Mouse (Mus musculus) embryo, embryonic 10.5 days (tissue): ENCODE data around the gene Ssc4d.

Source experiments
- DNase-seq: peaks from one replicate; pipeline ENCODE4 v3.0.0-alpha.2; 2015; ENCODE audit warnings: low spot score

Ssc4d gene

GRCm38 (mm10) chr5:135940587-135940986 is 33.7 kb downstream of the Ssc4d start:
- no peak for DNase-seq

GRCm38 (mm10) chr5:135935641-135936190 is 38.6 kb downstream of the Ssc4d start:
- no peak for DNase-seq

GRCm38 (mm10) chr5:135935176-135935523 is 39.2 kb downstream of the Ssc4d start:
- no peak for DNase-seq

GRCm38 (mm10) chr5:135934481-135935175 is 39.7 kb downstream of the Ssc4d start, which contains the start of gene Ywhag:
Ywhag (minus strand) TSS chr5:135934616.
- peak; percentile 97 for DNase-seq

GRCm38 (mm10) chr5:135933900-135934441 is 40.4 kb downstream of the Ssc4d start:
- peak; percentile 82 for DNase-seq

GRCm38 (mm10) chr5:135933222-135933899 is 41.0 kb downstream of the Ssc4d start:
- DNase-seq = peak; percentile 22

GRCm38 (mm10) chr5:135932359-135932758 is 42.0 kb downstream of the Ssc4d start:
- DNase-seq = no peak

GRCm38 (mm10) chr5:135931526-135931925 is 42.8 kb downstream of the Ssc4d start:
- DNase-seq = no peak

GRCm38 (mm10) chr5:135929685-135930424 is 44.5 kb downstream of the Ssc4d start:
- DNase-seq = no peak

GRCm38 (mm10) chr5:135923901-135924300 is 50.4 kb downstream of the Ssc4d start:
- DNase-seq = no peak

GRCm38 (mm10) chr5:135919902-135920301 is 54.4 kb downstream of the Ssc4d start:
- no peak for DNase-seq

GRCm38 (mm10) chr5:135918593-135918992 is 55.7 kb downstream of the Ssc4d start:
- no peak for DNase-seq

GRCm38 (mm10) chr5:135918059-135918437 is 56.3 kb downstream of the Ssc4d start:
- no peak for DNase-seq

- no peak for DNase-seq
Observed at GRCm38 (mm10) chr5:135917327-135918058, 56.8 kb downstream of the Ssc4d start.

- DNase-seq = no peak
Observed at GRCm38 (mm10) chr5:135916601-135917000, 57.7 kb downstream of the Ssc4d start.

- DNase-seq = no peak
Observed at GRCm38 (mm10) chr5:135916051-135916565, 58.2 kb downstream of the Ssc4d start.

GRCm38 (mm10) chr5:135914156-135914555 is 60.2 kb downstream of the Ssc4d start:
- DNase-seq = no peak

GRCm38 (mm10) chr5:135913201-135913600 is 61.1 kb downstream of the Ssc4d start:
- no peak for DNase-seq

GRCm38 (mm10) chr5:135911633-135912220 is 62.6 kb downstream of the Ssc4d start:
- no peak for DNase-seq

- no peak for DNase-seq
Observed at GRCm38 (mm10) chr5:135910813-135911212, 63.5 kb downstream of the Ssc4d start.
